Mouse (Mus musculus): ENCODE results near the gene Vmn1r84.

Gene Vmn1r84

GRCm38 (mm10) chr7:12369173-12369572 is at the start of gene Vmn1r84:
Gene Vmn1r84, minus strand, starts transcription at chr7:12369273.
- DNase-seq (ENCODE audit: low spot score): no peak

- no peak for DNase-seq (ENCODE audit: low spot score)
These were observed 39.7 kb downstream of the Vmn1r84 start, which contains the start of gene Vmn1r83 for GRCm38 (mm10) chr7:12329381-12329780. Gene Vmn1r83, minus strand, starts transcription at chr7:12329481.

All from lung, postnatal 25 days (tissue).